Mouse (Mus musculus): ENCODE measurements around the gene Tpi1. TPM values are rescaled to one million over a fixed set of nuclear protein-coding genes. Genes with fewer than 3 reads are reported as not detected.

Tpi1 gene
- polyA plus RNA-seq, 1 experiment from 2014 or later, result 592 TPM

- peak overlapping the region; percentile 73 for H3K4me3 ChIP-seq (replicated peaks)
- peaks cover 52% of the 10 kb centered on the region for H3K4me1 ChIP-seq
- peak overlapping the region; percentile 94 for H3K27ac ChIP-seq
- H3K9ac ChIP-seq, result peak overlapping the region; percentile 79
- under 1% methylated on average over 36 of the region's 38 CpGs for WGBS
- no peaks in the 10 kb centered on the region for H3K9me3 ChIP-seq
- peak overlapping the region; percentile 95 for H3K4me2 ChIP-seq
- peaks cover 52% of the 10 kb centered on the region for H3K36me3 ChIP-seq (replicated peaks)
- ATAC-seq (ENCODE audit: low FRiP score), result peak; percentile 89
- no peaks in the 10 kb centered on the region for H3K27me3 ChIP-seq
Observed at GRCm38 (mm10) chr6:124829799-124830700, 16.0 kb upstream of the Tpi1 start.

GRCm38 (mm10) chr6:124828868-124829798 is 15.0 kb upstream of the Tpi1 start, which contains the start of the genes Usp5 and Cdca3:
Gene Usp5 (minus strand): TSS chr6:124829484.
Gene Cdca3 (plus strand): TSS chr6:124829547.
- WGBS, result under 1% methylated on average over 55 of the region's 55 CpGs
- H3K4me2 ChIP-seq, result peak within 1 kb of the TSS; percentile 95
- no peaks in the 10 kb centered on the region for H3K27me3 ChIP-seq
- H3K9ac ChIP-seq, result peak within 1 kb of the TSS; percentile 79
- no peaks in the 10 kb centered on the region for H3K9me3 ChIP-seq
- peak within 1 kb of the TSS; percentile 94 for H3K27ac ChIP-seq
- H3K4me3 ChIP-seq (replicated peaks), result peak within 1 kb of the TSS; percentile 73
- peaks cover 55% of the 10 kb centered on the region for H3K36me3 ChIP-seq (replicated peaks)
- peak; percentile 94 for ATAC-seq (ENCODE audit: low FRiP score)
- peaks cover 50% of the 10 kb centered on the region for H3K4me1 ChIP-seq

- H3K4me2 ChIP-seq, result peak overlapping the region; percentile 95
- peak overlapping the region; percentile 73 for H3K4me3 ChIP-seq (replicated peaks)
- H3K9me3 ChIP-seq, result no peaks in the 10 kb centered on the region
- H3K36me3 ChIP-seq (replicated peaks), result peaks cover 56% of the 10 kb centered on the region
- peak overlapping the region; percentile 73 for H3K9ac ChIP-seq
- H3K27me3 ChIP-seq, result no peaks in the 10 kb centered on the region
- peaks cover 43% of the 10 kb centered on the region for H3K4me1 ChIP-seq
- peak overlapping the region; percentile 71 for H3K27ac ChIP-seq
- 26% methylated on average over 10 of the region's 10 CpGs for whole genome bisulfite sequencing
- no peak for ATAC-seq (ENCODE audit: low FRiP score)
Observed at GRCm38 (mm10) chr6:124828101-124828592, 14.1 kb upstream of the Tpi1 start.

GRCm38 (mm10) chr6:124822049-124822448 is 8.0 kb upstream of the Tpi1 start:
- 93% methylated on average over 4 of the region's 4 CpGs for WGBS
- H3K4me1 ChIP-seq, result no peaks in the 10 kb centered on the region
- H3K4me2 ChIP-seq, result no peak overlapping the region
- H3K27ac ChIP-seq, result no peak overlapping the region
- H3K9ac ChIP-seq, result no peak overlapping the region
- H3K36me3 ChIP-seq (replicated peaks), result peaks cover 98% of the 10 kb centered on the region
- no peak overlapping the region for H3K4me3 ChIP-seq (replicated peaks)
- no peaks in the 10 kb centered on the region for H3K9me3 ChIP-seq
- no peak for ATAC-seq (ENCODE audit: low FRiP score)
- no peaks in the 10 kb centered on the region for H3K27me3 ChIP-seq

- no peak overlapping the region for H3K4me3 ChIP-seq (replicated peaks)
- peaks cover 100% of the 10 kb centered on the region for H3K36me3 ChIP-seq (replicated peaks)
- ATAC-seq (ENCODE audit: low FRiP score), result no peak
- H3K9me3 ChIP-seq, result no peaks in the 10 kb centered on the region
- H3K27me3 ChIP-seq, result no peaks in the 10 kb centered on the region
- no peaks in the 10 kb centered on the region for H3K4me1 ChIP-seq
- 93% methylated on average over 5 of the region's 5 CpGs for WGBS
- H3K9ac ChIP-seq, result no peak overlapping the region
- H3K4me2 ChIP-seq, result no peak overlapping the region
- no peak overlapping the region for H3K27ac ChIP-seq
Observed at GRCm38 (mm10) chr6:124820891-124821290, 6.8 kb upstream of the Tpi1 start.

- no peak overlapping the region for H3K27ac ChIP-seq
- no peak for ATAC-seq (ENCODE audit: low FRiP score)
- no peak overlapping the region for H3K4me3 ChIP-seq (replicated peaks)
- no peaks in the 10 kb centered on the region for H3K27me3 ChIP-seq
- H3K36me3 ChIP-seq (replicated peaks), result peaks cover 80% of the 10 kb centered on the region
- peaks cover 19% of the 10 kb centered on the region for H3K4me1 ChIP-seq
- no peak overlapping the region for H3K9ac ChIP-seq
- 95% methylated on average over 8 of the region's 8 CpGs for WGBS
- H3K4me2 ChIP-seq, result no peak overlapping the region
- H3K9me3 ChIP-seq, result no peaks in the 10 kb centered on the region
Observed at GRCm38 (mm10) chr6:124817971-124818370, 3.9 kb upstream of the Tpi1 start.

GRCm38 (mm10) chr6:124817563-124817962 is 3.5 kb upstream of the Tpi1 start:
- Histone ChIP-seq H3K9me3 (no peaks in the 10 kb centered on the region), H3K27ac (no peak overlapping the region), H3K27me3 (no peaks in the 10 kb centered on the region), H3K9ac (no peak overlapping the region), H3K4me2 (no peak overlapping the region), H3K36me3 (replicated peaks) (peaks cover 77% of the 10 kb centered on the region), H3K4me3 (replicated peaks) (no peak overlapping the region), H3K4me1 (peaks cover 23% of the 10 kb centered on the region)
- 97% methylated on average over 8 of the region's 8 CpGs for WGBS
- ATAC-seq (ENCODE audit: low FRiP score), result no peak

- H3K4me2 ChIP-seq, result no peak overlapping the region
- no peak for ATAC-seq (ENCODE audit: low FRiP score)
- H3K9me3 ChIP-seq, result no peaks in the 10 kb centered on the region
- H3K27ac ChIP-seq, result no peak overlapping the region
- no peak overlapping the region for H3K9ac ChIP-seq
- H3K36me3 ChIP-seq (replicated peaks), result peaks cover 77% of the 10 kb centered on the region
- H3K27me3 ChIP-seq, result no peaks in the 10 kb centered on the region
- H3K4me1 ChIP-seq, result peaks cover 27% of the 10 kb centered on the region
- 96% methylated on average over 11 of the region's 11 CpGs for WGBS
- H3K4me3 ChIP-seq (replicated peaks), result no peak overlapping the region
Observed at GRCm38 (mm10) chr6:124817125-124817524, 3.0 kb upstream of the Tpi1 start.

GRCm38 (mm10) chr6:124816611-124817010 is 2.5 kb upstream of the Tpi1 start:
- Histone ChIP-seq H3K27me3 (no peaks in the 10 kb centered on the region), H3K4me3 (replicated peaks) (no peak overlapping the region), H3K4me2 (no peak overlapping the region), H3K27ac (no peak overlapping the region), H3K4me1 (peaks cover 32% of the 10 kb centered on the region), H3K36me3 (replicated peaks) (peaks cover 77% of the 10 kb centered on the region), H3K9ac (no peak overlapping the region), H3K9me3 (no peaks in the 10 kb centered on the region)
- no peak for ATAC-seq (ENCODE audit: low FRiP score)
- 91% methylated on average over 4 of the region's 4 CpGs for WGBS

- Histone ChIP-seq H3K9ac (no peak overlapping the region; the same call in 1 of the 2 replicates), H3K36me3 (replicated peaks) (peaks cover 76% of the 10 kb centered on the region), H3K4me2 (peak overlapping the region; percentile 88; the same call in 1 of the 2 replicates), H3K4me1 (peaks cover 38% of the 10 kb centered on the region), H3K27me3 (no peaks in the 10 kb centered on the region), H3K27ac (0 out of 2 replicates have a peak overlapping the region, but pooled peaks have one; percentile 88), H3K9me3 (no peaks in the 10 kb centered on the region), H3K4me3 (replicated peaks) (no peak overlapping the region)
- WGBS, result 64% methylated on average over 9 of the region's 9 CpGs
- ATAC-seq (ENCODE audit: low FRiP score), result no peak
Observed at GRCm38 (mm10) chr6:124814858-124815774, 1.0 kb upstream of the Tpi1 start.

- no peaks in the 10 kb centered on the region for H3K27me3 ChIP-seq
- H3K4me3 ChIP-seq (replicated peaks), result peak overlapping the region; percentile 73
- H3K27ac ChIP-seq, result peak overlapping the region; percentile 88
- peaks cover 44% of the 10 kb centered on the region for H3K4me1 ChIP-seq
- no peaks in the 10 kb centered on the region for H3K9me3 ChIP-seq
- no peak overlapping the region for H3K9ac ChIP-seq
- peak overlapping the region; percentile 88 for H3K4me2 ChIP-seq
- H3K36me3 ChIP-seq (replicated peaks), result peaks cover 69% of the 10 kb centered on the region
- peak; percentile 32 for ATAC-seq (ENCODE audit: low FRiP score)
- 45% methylated on average over 8 of the region's 8 CpGs for WGBS
Observed at GRCm38 (mm10) chr6:124814448-124814847, 352 bp upstream of the Tpi1 start.

Data from forebrain, embryonic 12.5 days (tissue).